Mouse (Mus musculus) left cerebral cortex, adult 2 months (tissue): ENCODE results near the gene Agap1. TPM values are rescaled to one million over a fixed set of nuclear protein-coding genes. Genes with fewer than 3 reads are reported as not detected.

Experiments used
- DNase-seq, 2 experiments: peaks; one replicate each; pipeline ENCODE4 v3.0.0; 2021 to 2022; ENCODE audit warnings: low spot score in 2 of 2, mixed read lengths in 1 of 2; ENCODE audit errors: extremely low spot score in 1 of 2
- H3K27ac ChIP-seq: fragments of 200-600 bp; 2 replicates; pipeline ENCODE4 v1.8.1; 2022
- H3K4me3 ChIP-seq: fragments of 200-600 bp; 2 replicates; pipeline ENCODE4 v1.8.1; 2022
- CTCF ChIP-seq: fragments of 200-600 bp; IDR thresholded peaks from 2 replicates; pipeline ENCODE4 v1.8.1; 2022; ENCODE audit warnings: antibody characterized with exemption, mild to moderate bottlenecking, moderate library complexity
- intact Hi-C: fragments of 180-260 bp; cut with DNase I; formaldehyde crosslinking; loops from one replicate; pipeline ENCODE4 v1.15.1; 2025
- total RNA-seq, 2 experiments: library from RNA; stranded (reverse); gene quantifications; 2 replicates each; pipeline ENCODE4 v1.2.3; 2021

Gene Agap1
- total RNA-seq, 2 experiments from 2014 or later: 270 to 281 TPM

DNA sequence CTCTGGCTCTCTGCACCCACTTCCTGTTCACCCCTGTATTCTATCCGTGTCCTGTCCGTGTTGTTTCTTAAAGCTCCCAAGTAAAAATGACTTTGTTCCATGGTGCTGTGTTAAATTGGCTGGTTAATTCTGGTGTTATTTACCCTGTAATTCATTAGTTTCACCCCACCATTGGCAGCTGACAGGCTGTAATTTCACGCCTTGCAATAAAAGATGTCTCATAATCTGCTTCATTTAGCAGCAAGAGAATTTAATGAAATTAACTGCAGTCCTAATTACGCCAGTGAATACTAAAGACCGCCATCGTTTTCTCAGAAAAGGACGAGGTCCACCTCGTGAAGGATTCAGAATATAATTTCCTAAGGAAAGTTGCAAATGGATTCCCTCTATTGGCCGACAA lies 245.6 kb downstream of the Agap1 start:
- Histone ChIP-seq H3K27ac (no peak overlapping the region), H3K4me3 (no peak overlapping the region)
- no peak for TF ChIP-seq CTCF
- no peak for DNase-seq
- intact Hi-C loops: no loop called here

DNA sequence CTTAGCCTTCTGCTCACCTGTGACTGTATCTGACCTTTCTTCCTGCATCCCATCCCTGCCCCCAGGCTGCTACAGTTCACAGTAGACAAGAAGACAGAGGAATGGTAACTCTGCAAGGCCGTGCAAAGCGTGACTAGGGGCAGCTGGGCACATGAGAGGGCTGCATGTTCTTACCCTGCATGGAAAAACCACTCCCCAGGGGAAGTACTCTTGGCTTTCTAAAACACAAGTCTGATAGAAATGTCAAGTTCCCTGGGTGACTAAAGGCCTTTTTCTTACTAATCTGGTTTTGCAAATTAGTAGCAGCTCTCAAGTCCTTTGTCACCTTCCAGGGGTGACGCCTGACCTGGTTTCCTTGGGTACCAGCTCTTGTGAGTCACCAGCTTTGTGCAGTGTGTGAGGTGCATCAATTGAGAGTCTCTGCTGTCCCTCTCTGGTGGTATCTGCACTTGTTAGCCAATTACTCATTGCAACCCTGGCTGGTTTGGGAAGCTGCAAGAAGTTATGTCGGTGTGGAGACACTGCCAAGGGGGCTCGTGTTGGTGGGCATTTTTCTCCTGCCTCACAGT lies 246.6 kb downstream of the Agap1 start:
- no peak for TF ChIP-seq CTCF

DNA sequence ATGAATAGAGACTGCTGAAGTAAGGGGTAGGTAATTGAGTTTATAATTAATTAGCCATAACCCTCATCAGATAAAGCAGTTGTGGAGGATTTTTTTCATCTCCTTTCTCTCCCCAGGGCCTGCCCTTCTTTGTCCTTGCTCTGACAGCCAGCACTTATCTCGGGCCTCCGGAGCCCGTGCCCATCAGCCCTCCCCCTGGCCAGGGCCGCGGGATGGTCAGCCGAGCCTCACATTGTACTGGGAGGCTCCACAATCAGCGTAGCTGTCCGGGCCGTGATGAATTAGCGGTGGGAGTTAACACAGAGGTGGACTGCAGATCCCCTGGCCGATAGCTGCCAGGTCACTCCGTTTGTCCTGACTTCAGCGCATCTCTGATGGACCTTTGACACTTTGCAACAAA lies 248.7 kb downstream of the Agap1 start:
- no peak for TF ChIP-seq CTCF
- no peak for DNase-seq
- intact Hi-C loops: no loop called here
- H3K4me3 ChIP-seq: no peak overlapping the region
- no peak overlapping the region for H3K27ac ChIP-seq

More for the DNA sequence above, 246.6 kb downstream of the Agap1 start:
- intact Hi-C loops: no loop called here
- no peak overlapping the region for H3K27ac ChIP-seq
- no peak overlapping the region for H3K4me3 ChIP-seq
- DNase-seq: no peak

DNA sequence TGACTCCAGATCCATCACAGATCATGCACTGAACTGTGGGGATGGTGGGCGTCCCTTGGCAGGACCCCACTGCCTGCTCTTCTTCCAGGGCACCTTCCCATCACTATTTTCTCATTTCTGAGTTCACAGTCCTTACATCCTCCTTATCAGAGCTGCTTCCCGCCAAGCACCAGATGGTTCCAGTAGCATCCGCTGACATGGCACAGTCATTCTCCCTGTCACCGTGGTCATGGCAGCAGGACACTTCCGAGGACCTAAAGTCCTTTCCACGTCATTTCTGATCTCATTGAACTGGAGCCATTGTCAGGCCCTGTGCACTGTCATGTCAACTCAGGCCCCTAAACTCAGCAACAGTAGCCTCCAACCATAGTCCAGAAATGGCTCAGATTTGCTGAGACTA lies 251.1 kb downstream of the Agap1 start:
- DNase-seq: no peak
- intact Hi-C loops: no loop called here
- Histone ChIP-seq H3K27ac (no peak overlapping the region), H3K4me3 (no peak overlapping the region)
- TF ChIP-seq CTCF: no peak

DNA sequence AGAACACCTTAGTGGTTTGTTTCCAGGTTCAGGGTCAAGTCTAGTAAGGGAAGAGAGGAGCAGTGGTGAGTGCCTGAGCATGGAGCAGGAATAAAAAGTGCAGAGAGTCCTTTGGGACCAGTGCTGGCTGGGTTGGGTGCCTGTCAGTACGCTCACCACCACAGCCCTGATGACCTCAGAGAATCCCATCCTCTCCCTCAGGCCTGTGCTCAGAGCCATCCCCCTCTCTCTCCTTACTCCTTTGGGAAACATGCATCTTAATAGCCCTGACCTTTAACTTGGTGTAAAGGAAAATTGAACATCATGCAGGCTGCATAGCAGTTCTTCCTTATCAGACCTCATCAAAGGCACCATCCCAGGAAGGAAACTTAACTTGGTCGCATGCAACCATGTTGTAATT lies 252.3 kb downstream of the Agap1 start:
- no peak overlapping the region for H3K4me3 ChIP-seq
- H3K27ac ChIP-seq: no peak overlapping the region
- intact Hi-C loops: no loop called here
- no peak for TF ChIP-seq CTCF
- DNase-seq: no peak

GRCm38 (mm10) chr1:89707756-89708480 lies 253.3 kb downstream of the Agap1 start:
- intact Hi-C loops: no loop called here
- no peak for DNase-seq
- no peak overlapping the region for H3K4me3 ChIP-seq
- no peak overlapping the region for H3K27ac ChIP-seq
- no peak for TF ChIP-seq CTCF

DNA sequence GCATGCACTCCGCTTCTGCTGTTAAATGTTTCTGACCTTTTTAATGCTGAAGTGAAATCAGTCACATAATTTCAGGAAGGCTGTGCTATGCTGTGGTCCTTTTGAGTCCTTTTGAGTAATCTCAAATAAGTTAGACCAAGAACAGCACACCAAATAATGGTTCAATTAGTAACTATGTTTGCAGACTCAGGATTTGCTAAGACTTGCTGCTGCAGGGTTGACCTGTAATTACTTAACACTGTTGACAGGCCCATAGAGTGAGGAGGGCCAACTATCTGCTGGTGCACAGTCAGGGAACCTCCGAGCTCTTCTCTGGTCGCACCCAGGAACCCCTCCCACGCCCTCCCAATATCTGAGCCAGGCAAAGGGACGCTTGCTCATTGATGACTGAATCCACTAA lies 255.2 kb downstream of the Agap1 start:
- Histone ChIP-seq H3K4me3 (no peak overlapping the region), H3K27ac (no peak overlapping the region)
- intact Hi-C loops: no loop called here
- DNase-seq: no peak
- no peak for TF ChIP-seq CTCF

DNA sequence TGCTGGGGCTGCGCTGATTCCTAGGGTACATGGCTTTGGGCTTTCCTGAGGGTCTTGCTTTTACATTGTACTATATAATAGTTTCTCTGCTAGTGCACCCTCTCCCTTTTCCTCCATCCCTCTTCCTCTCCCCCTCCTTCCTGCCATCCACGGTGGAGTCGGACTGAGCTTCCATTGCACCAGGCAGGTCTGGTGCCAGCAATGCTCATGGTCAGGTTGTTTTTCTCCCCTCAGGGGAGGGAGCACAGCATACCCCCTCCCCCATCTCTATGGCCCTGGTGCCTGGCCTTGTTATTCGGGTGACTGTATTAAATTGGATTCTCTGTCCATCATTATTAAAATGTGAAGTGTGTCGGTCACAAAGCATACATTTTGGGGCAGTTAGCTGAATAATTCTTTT lies 259.1 kb downstream of the Agap1 start:
- no peak overlapping the region for H3K27ac ChIP-seq
- TF ChIP-seq CTCF: no peak
- intact Hi-C loops: no loop called here
- DNase-seq: no peak
- H3K4me3 ChIP-seq: no peak overlapping the region

DNA sequence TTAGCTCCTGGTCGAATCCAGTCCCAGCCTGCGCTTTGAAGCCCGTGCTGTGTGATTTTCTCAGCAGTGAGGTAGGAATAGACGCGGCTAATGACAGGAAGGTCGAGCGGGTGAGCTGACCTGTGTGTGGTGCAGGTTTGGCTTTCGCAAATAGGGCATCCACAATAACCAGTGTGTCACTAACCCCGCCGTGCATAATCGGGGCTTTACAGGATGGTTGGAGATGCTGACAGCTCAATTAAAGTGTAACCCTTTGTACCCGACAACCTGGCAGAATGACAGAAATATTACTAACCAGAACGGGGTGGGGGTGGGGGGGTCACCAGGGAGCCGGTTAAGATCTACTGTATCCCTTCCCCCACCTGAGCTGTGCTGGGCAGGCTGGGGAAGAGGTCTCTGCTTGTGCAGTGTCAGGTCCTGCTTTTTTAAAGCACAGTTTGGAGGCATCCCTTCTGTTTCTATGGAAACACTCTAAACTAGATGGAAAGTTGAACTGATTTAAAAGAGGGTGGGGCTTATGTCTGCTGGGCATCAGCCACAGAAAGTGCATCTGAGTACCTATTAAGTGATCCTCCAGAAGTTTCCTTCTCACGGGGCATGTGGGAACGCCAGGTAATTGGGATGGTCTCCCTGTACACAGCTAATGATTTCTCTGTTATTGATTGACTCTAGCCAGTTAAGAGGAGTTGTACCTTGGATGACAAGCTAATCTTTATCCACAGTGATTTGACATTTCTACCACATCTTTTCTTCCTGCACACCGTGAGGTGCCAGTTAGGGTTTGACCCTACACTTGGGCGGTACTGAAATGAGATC lies 259.8 kb downstream of the Agap1 start:
- TF ChIP-seq CTCF: no peak
- intact Hi-C loops: no loop called here
- Histone ChIP-seq H3K4me3 (no peak overlapping the region), H3K27ac (no peak overlapping the region)
- no peak for DNase-seq

DNA sequence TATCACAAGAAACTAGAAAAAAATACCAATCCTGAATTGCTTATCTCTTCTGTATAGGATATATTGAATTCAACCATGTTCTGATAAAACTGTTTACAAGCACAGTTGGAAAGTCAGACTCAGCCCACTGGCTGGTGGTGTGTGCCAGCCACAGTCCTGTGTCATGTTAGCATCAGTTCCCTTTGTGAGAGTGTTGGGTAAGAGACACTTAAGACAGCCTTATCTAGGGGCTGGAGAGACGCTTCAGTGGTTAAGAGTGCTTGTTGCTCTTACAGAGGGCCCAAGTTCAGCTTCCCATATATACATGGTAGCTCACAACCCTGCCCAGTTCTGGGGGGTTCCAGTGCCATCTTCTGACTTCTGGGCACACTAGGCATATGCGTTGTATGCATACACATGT lies 261.6 kb downstream of the Agap1 start:
- TF ChIP-seq CTCF: no peak
- H3K4me3 ChIP-seq: no peak overlapping the region
- intact Hi-C loops: no loop called here
- H3K27ac ChIP-seq: no peak overlapping the region
- no peak for DNase-seq

DNA sequence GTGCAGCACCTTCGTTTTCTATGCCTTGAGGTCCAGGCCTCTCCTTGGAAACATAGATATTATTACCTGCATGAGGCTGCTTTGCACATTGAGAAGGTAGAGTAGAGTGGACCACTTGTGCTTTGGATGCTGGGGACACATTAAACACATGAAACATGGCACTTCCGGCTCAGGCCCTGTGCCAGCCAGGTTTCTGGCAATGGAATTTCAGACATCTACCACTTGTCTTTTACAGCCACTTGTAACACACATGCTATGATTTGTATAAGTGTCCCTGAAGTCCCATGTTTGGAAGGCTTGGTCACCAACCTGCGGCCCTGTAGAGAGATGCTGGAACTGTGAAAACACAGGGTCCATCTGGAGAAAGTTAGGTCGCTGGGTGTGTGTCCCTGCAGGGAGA lies 262.5 kb downstream of the Agap1 start:
- intact Hi-C loops: no loop called here
- no peak for DNase-seq
- TF ChIP-seq CTCF: no peak
- H3K27ac ChIP-seq: no peak overlapping the region
- H3K4me3 ChIP-seq: no peak overlapping the region

GRCm38 (mm10) chr1:89718782-89719403 lies 264.3 kb downstream of the Agap1 start:
- H3K27ac ChIP-seq: no peak overlapping the region
- no peak for TF ChIP-seq CTCF
- DNase-seq: no peak
- H3K4me3 ChIP-seq: no peak overlapping the region
- intact Hi-C loops: no loop called here
